In the genomic region with DNA sequence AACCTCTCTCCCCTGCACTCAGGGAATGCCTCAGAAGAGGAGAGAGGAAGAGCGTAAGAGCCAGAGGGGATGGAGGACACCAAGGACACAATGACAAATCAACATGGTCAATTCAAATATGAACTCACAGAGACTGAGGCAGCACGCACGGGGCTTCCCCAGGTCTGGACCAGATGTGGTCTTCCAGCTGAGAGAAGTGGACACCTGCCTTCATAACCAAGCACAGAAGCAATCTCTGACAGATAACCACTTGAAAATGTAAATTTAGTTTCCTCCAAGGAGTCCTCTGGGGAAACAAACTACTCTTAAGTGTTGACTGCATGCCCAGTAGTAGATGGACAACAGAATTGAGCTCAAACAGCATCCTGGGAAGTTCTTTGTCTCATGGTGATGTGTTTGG, we compare ENCODE assay signal across 26 mouse cellular contexts. TPM values are rescaled to one million over a fixed set of nuclear protein-coding genes. Genes with fewer than 3 reads are reported as not detected.
DNase-seq lines count a peak whose midpoint lies in the region; ATAC-seq and TF ChIP-seq lines count a peak whose summit lies in the region.
"Had no signal": no experiment of that assay in that cellular context is flagged by ENCODE, and none has a peak within 500 bp of the region (broad histone marks: within the 10 kb centered on the region; RNA-seq: fewer than 3 reads in every experiment).

No protein-coding gene starts in this region.

- no peaks in the 10 kb centered on the region for H3K27me3 ChIP-seq in testis, adult 2 months (ENCODE audit: control insufficient read depth, insufficient read depth, low read length)
- H3K27me3 ChIP-seq in MEL (ENCODE audit: control insufficient read depth in 1 of 2, insufficient read depth in 2 of 2, low read length in 2 of 2), result no peaks in the 10 kb centered on the region
- H3K27me3 ChIP-seq in intestine, embryonic 16.5 days (replicated peaks; ENCODE audit: control insufficient read depth, insufficient read depth, low read length), result no peaks in the 10 kb centered on the region
- no peaks in the 10 kb centered on the region for H3K27me3 ChIP-seq in hindbrain, embryonic 10.5 days (ENCODE audit: insufficient read depth, poor library complexity, severe bottlenecking)
- no peaks in the 10 kb centered on the region for H3K27me3 ChIP-seq in forebrain, embryonic 15.5 days
- H3K27me3 ChIP-seq: embryonic facial prominence, embryonic 12.5 days; embryonic facial prominence, embryonic 15.5 days; heart, embryonic 12.5 days; heart, embryonic 15.5 days had no signal

- DNase-seq in testis, postnatal 10 days (ENCODE audit: low spot score), result no peak
- no peak for DNase-seq in MEL (ENCODE audit: low read depth, low spot score)
- DNase-seq in hindbrain, embryonic 10.5 days (ENCODE audit: low spot score), result no peak
- DNase-seq: adrenal gland, adult 2 months; adrenal gland, postnatal 14 days; cerebellum, adult 11 months; cerebellum, adult 2 months; cerebellum, adult 9-11 months; cerebellum, postnatal 25 days; forebrain, postnatal 0 days; gastrocnemius, adult 2 months; gastrocnemius, postnatal 14 days; heart, adult 18-20 months; heart, postnatal 10 days; heart, postnatal 36 days; kidney, adult 11 months had no signal

- no peaks in the 10 kb centered on the region for H3K36me3 ChIP-seq in testis, adult 2 months (ENCODE audit: control insufficient read depth, insufficient read depth, low read length)
- peaks cover 0 to 7% of the 10 kb centered on the region in 2 experiments; a peak in 2 of 4 replicates for H3K36me3 ChIP-seq in MEL (ENCODE audit: control insufficient read depth in 1 of 2, insufficient read depth in 2 of 2, low read length in 2 of 2)
- no peaks in the 10 kb centered on the region for H3K36me3 ChIP-seq in intestine, embryonic 16.5 days (ENCODE audit: control insufficient read depth, insufficient read depth, low read length)
- H3K36me3 ChIP-seq in hindbrain, embryonic 10.5 days, result no peaks in the 10 kb centered on the region
- H3K36me3 ChIP-seq in forebrain, embryonic 15.5 days, result no peaks in the 10 kb centered on the region
- H3K36me3 ChIP-seq: embryonic facial prominence, embryonic 12.5 days; embryonic facial prominence, embryonic 15.5 days; G1E; heart, embryonic 12.5 days; heart, embryonic 15.5 days had no signal

- WGBS in intestine, embryonic 16.5 days, result 92% methylated on average over 3 of the region's 3 CpGs
- 93% methylated on average over 3 of the region's 3 CpGs for WGBS in hindbrain, embryonic 10.5 days
- 92% methylated on average over 3 of the region's 3 CpGs for WGBS in forebrain, embryonic 15.5 days

- TF ChIP-seq CTCF in testis, adult 2 months (IDR thresholded peaks at IDR 0.05; ENCODE audit: control insufficient read depth, insufficient read depth, insufficient replicate concordance, low read depth, low read length), result no peak
- TF ChIP-seq CTCF in MEL (IDR thresholded peaks at IDR 0.05 in 2 of 3, conservative IDR thresholded peaks at IDR 0.05 in 1 of 3; ENCODE audit: control insufficient read depth in 1 of 3, insufficient read depth in 1 of 3, low read depth in 2 of 3, low read length in 3 of 3, poor library complexity in 1 of 3, severe bottlenecking in 1 of 3), result no peak

- no peaks in the 10 kb centered on the region for H3K79me2 ChIP-seq in MEL (ENCODE audit: control insufficient read depth, insufficient read depth, low read length, poor library complexity)

- ATAC-seq in intestine, embryonic 16.5 days, result 0 out of 2 replicates have a peak, but pooled peaks have one; percentile 38
- ATAC-seq in forebrain, embryonic 15.5 days (replicated peaks), result no peak
- ATAC-seq: forebrain, postnatal 0 days; hindbrain, postnatal 0 days had no signal

- no peak overlapping the region for H3K4me2 ChIP-seq in intestine, embryonic 16.5 days (ENCODE audit: low read depth, low read length)
- no peak overlapping the region for H3K4me2 ChIP-seq in forebrain, embryonic 15.5 days (replicated peaks)
- H3K4me2 ChIP-seq: embryonic facial prominence, embryonic 12.5 days; embryonic facial prominence, embryonic 15.5 days; heart, embryonic 12.5 days; heart, embryonic 15.5 days; hindbrain, embryonic 14.5 days had no signal

- TF ChIP-seq RAD21 in MEL (IDR thresholded peaks at IDR 0.05; ENCODE audit: low read depth, low read length), result no peak

- H3K9me3 ChIP-seq in MEL (replicated peaks; ENCODE audit: insufficient read depth, low read length), result no peaks in the 10 kb centered on the region
- no peaks in the 10 kb centered on the region for H3K9me3 ChIP-seq in intestine, embryonic 16.5 days (ENCODE audit: control insufficient read depth, low read length)
- H3K9me3 ChIP-seq in hindbrain, embryonic 10.5 days, result no peaks in the 10 kb centered on the region
- H3K9me3 ChIP-seq in forebrain, embryonic 15.5 days, result no peaks in the 10 kb centered on the region
- H3K9me3 ChIP-seq: embryonic facial prominence, embryonic 12.5 days; embryonic facial prominence, embryonic 15.5 days; G1E; heart, embryonic 12.5 days; heart, embryonic 15.5 days had no signal

- no peak for TF ChIP-seq EP300 in MEL (IDR thresholded peaks at IDR 0.05; ENCODE audit: low read depth in 1 of 2, low read length in 2 of 2)

- no peak overlapping the region for H3K9ac ChIP-seq in MEL (ENCODE audit: control insufficient read depth, low read depth, low read length, poor library complexity, severe bottlenecking)
- H3K9ac ChIP-seq in intestine, embryonic 16.5 days (ENCODE audit: low read depth, low read length), result no peak overlapping the region
- H3K9ac ChIP-seq in forebrain, embryonic 15.5 days (replicated peaks), result no peak overlapping the region
- H3K9ac ChIP-seq: embryonic facial prominence, embryonic 12.5 days; embryonic facial prominence, embryonic 15.5 days; forebrain, postnatal 0 days; heart, embryonic 12.5 days; heart, embryonic 15.5 days; hindbrain, embryonic 14.5 days had no signal

- peaks cover 14% of the 10 kb centered on the region for H3K4me1 ChIP-seq in testis, adult 2 months (ENCODE audit: control insufficient read depth, insufficient read depth, low read length)
- peaks cover 5 to 12% of the 10 kb centered on the region in 2 experiments; a peak in 3 of 4 replicates for H3K4me1 ChIP-seq in MEL (ENCODE audit: control insufficient read depth in 1 of 2, insufficient read depth in 2 of 2, low read length in 2 of 2)
- H3K4me1 ChIP-seq in intestine, embryonic 16.5 days (ENCODE audit: control insufficient read depth, insufficient read depth, low read length), result no peaks in the 10 kb centered on the region
- H3K4me1 ChIP-seq in hindbrain, embryonic 10.5 days (replicated peaks), result no peaks in the 10 kb centered on the region
- H3K4me1 ChIP-seq in forebrain, embryonic 15.5 days, result no peaks in the 10 kb centered on the region
- H3K4me1 ChIP-seq: embryonic facial prominence, embryonic 12.5 days; embryonic facial prominence, embryonic 15.5 days; heart, embryonic 12.5 days had no signal

- peak overlapping the region; percentile 20; the same call in 1 of the 2 replicates for H3K4me3 ChIP-seq in testis, adult 2 months (ENCODE audit: control insufficient read depth, low read depth, low read length)
- no peak overlapping the region; a peak in 1 of 4 replicates for H3K4me3 ChIP-seq in MEL (ENCODE audit: control insufficient read depth in 1 of 2, insufficient read depth in 1 of 2, low read depth in 2 of 2, low read length in 2 of 2)
- H3K4me3 ChIP-seq in intestine, embryonic 16.5 days (ENCODE audit: low read length), result no peak overlapping the region
- no peak overlapping the region for H3K4me3 ChIP-seq in hindbrain, embryonic 10.5 days
- no peak overlapping the region for H3K4me3 ChIP-seq in forebrain, embryonic 15.5 days
- H3K4me3 ChIP-seq: embryonic facial prominence, embryonic 12.5 days; embryonic facial prominence, embryonic 15.5 days; gastrocnemius, adult 2 months; heart, embryonic 12.5 days; heart, embryonic 15.5 days had no signal

- H3K27ac ChIP-seq in testis, adult 2 months (ENCODE audit: control insufficient read depth, insufficient read depth, low read depth, low read length), result no peak overlapping the region
- H3K27ac ChIP-seq in MEL (ENCODE audit: control insufficient read depth, low read depth, low read length), result no peak overlapping the region
- no peak overlapping the region for H3K27ac ChIP-seq in intestine, embryonic 16.5 days (ENCODE audit: low read length)
- H3K27ac ChIP-seq in hindbrain, embryonic 10.5 days, result no peak overlapping the region
- H3K27ac ChIP-seq in forebrain, embryonic 15.5 days (replicated peaks), result no peak overlapping the region
- H3K27ac ChIP-seq: embryonic facial prominence, embryonic 12.5 days; embryonic facial prominence, embryonic 15.5 days; gastrocnemius, adult 2 months; heart, embryonic 15.5 days; hindbrain, embryonic 14.5 days; hindbrain, postnatal 0 days had no signal

- TF ChIP-seq POLR2A in testis, adult 2 months (IDR thresholded peaks at IDR 0.05; ENCODE audit: control insufficient read depth, low read depth, low read length), result no peak
- no peak for TF ChIP-seq POLR2A in MEL (IDR thresholded peaks at IDR 0.05; ENCODE audit: control insufficient read depth in 1 of 2, insufficient read depth in 1 of 2, low read depth in 1 of 2, low read length in 2 of 2, poor library complexity in 1 of 2)

TF ChIP-seq in MEL, 35 proteins besides CTCF, POLR2A, EP300 and RAD21:
- no peak for TF ChIP-seq MAX (IDR thresholded peaks at IDR 0.05; ENCODE audit: low read length)
- 0 out of 2 replicates have a peak, but pooled peaks have one; percentile 17 for TF ChIP-seq SIN3A (IDR thresholded peaks at IDR 0.05; ENCODE audit: low read length)
- no peak for TF ChIP-seq JUND (IDR thresholded peaks at IDR 0.05; ENCODE audit: low read depth, low read length)

RNA-seq across cellular contexts. Expression of a gene that starts 9.5 kb away (rescaled TPM):
- 4.7 and 4.8 TPM in 2 replicates for polyA plus RNA-seq in testis, adult 2 months (2012; rRNA removed)
- 44.8 and 65.7 TPM in 2 replicates for total RNA-seq in MEL (2012; rRNA removed)
- 10 to 100 TPM; 26.2 to 33.4 TPM for polyA plus RNA-seq in MEL (2012; ENCODE audit: insufficient read depth in 1 of 2, insufficient read length in 2 of 2, low read depth in 1 of 2, low replicate concordance in 2 of 2, missing spikeins in 1 of 2)
- polyA plus RNA-seq in intestine, embryonic 16.5 days (2015; fragmentation: Nextera tagmentation; extraction: Ambion mirVana), result 3.0 TPM in 2 replicates
- 9.2 and 9.4 TPM in 2 replicates for polyA plus RNA-seq in hindbrain, embryonic 10.5 days (2016; fragmentation: Nextera tagmentation; extraction: Ambion mirVana)
- 23.1 and 23.8 TPM in 2 replicates for polyA plus RNA-seq in forebrain, embryonic 15.5 days (2015; fragmentation: Nextera tagmentation; extraction: Ambion mirVana)
